ENCODE assay signal across 21 mouse cellular contexts in the genomic region with DNA sequence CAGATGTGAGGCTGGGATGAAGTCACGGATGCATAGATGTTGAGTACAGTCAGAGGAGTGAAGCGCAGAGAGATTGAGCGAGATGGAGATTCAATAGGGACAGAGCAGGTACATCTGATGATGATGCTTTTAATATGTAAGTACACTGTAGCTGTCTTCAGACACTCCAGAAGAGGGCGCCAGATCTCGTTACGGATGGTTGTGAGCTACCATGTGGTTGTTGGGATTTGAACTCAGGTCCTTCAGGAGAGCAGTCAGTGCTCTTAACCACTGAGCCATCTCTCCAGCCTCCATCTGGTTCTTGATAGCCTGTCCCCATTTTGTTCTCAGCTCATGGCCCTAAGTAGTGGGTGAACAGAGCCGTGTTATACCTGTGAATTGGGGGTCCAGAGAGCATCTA. TPM values are rescaled to one million over a fixed set of nuclear protein-coding genes. Genes with fewer than 3 reads are reported as not detected.
DNase-seq lines count a peak whose midpoint lies in the region; ATAC-seq and TF ChIP-seq lines count a peak whose summit lies in the region.
"Not testable (repeated sequence)": the region's sequence is repeated elsewhere in the genome, so short reads cannot be mapped to it uniquely, and the experiment has no call there.
"Had no signal": no experiment of that assay in that cellular context is flagged by ENCODE, and none has a peak within 500 bp of the region (broad histone marks: within the 10 kb centered on the region; RNA-seq: fewer than 3 reads in every experiment).

No protein-coding gene starts in this region.

- not testable (repeated sequence) for TF ChIP-seq EP300 in stomach, postnatal 0 days (optimal IDR thresholded peaks at IDR 0.05)

- H3K9ac ChIP-seq in intestine, postnatal 0 days (ENCODE audit: low read depth, low read length); lung, embryonic 14.5 days; stomach, postnatal 0 days (ENCODE audit: low read length): not testable (repeated sequence)

- peak; percentile 51 for TF ChIP-seq CTCF in intestine, postnatal 0 days (IDR thresholded peaks at IDR 0.05; ENCODE audit: low read depth)
- peak; percentile 34 for TF ChIP-seq CTCF in left cerebral cortex, adult 2 months (IDR thresholded peaks at IDR 0.05)
- TF ChIP-seq CTCF in lung, embryonic 14.5 days (IDR thresholded peaks at IDR 0.05; ENCODE audit: low read depth), result peak; percentile 26
- TF ChIP-seq CTCF in stomach, postnatal 0 days (IDR thresholded peaks at IDR 0.05; ENCODE audit: low read depth), result peak; percentile 52

- not testable (repeated sequence) for H3K9me3 ChIP-seq in intestine, postnatal 0 days (ENCODE audit: control insufficient read depth); lung, embryonic 14.5 days (ENCODE audit: low read depth, low read length); stomach, postnatal 0 days (ENCODE audit: control insufficient read depth, low read length)

- H3K4me3 ChIP-seq in intestine, postnatal 0 days (ENCODE audit: low read depth, low read length); left cerebral cortex, adult 2 months; lung, embryonic 14.5 days (ENCODE audit: low read depth, low read length); stomach, postnatal 0 days (ENCODE audit: low read depth, low read length): not testable (repeated sequence)

- H3K4me1 ChIP-seq in intestine, postnatal 0 days (replicated peaks; ENCODE audit: control insufficient read depth, insufficient read depth, low read length); lung, embryonic 14.5 days (ENCODE audit: insufficient read depth); stomach, postnatal 0 days (replicated peaks; ENCODE audit: control insufficient read depth, insufficient read depth): not testable (repeated sequence)

- 61% methylated on average over 7 of the region's 7 CpGs for WGBS in intestine, postnatal 0 days
- 51% methylated on average over 7 of the region's 7 CpGs for WGBS in lung, embryonic 14.5 days
- whole genome bisulfite sequencing in stomach, postnatal 0 days, result 60% methylated on average over 7 of the region's 7 CpGs

- H3K27ac ChIP-seq in intestine, postnatal 0 days (ENCODE audit: low read depth, low read length); left cerebral cortex, adult 2 months; lung, embryonic 14.5 days (ENCODE audit: low read depth); stomach, postnatal 0 days (replicated peaks): not testable (repeated sequence)

- ATAC-seq in intestine, postnatal 0 days; lung, embryonic 14.5 days (ENCODE audit: insufficient read depth); stomach, postnatal 0 days (ENCODE audit: low FRiP score, low TSS enrichment): not testable (repeated sequence)

- H3K4me2 ChIP-seq in intestine, postnatal 0 days (replicated peaks; ENCODE audit: low read depth); lung, embryonic 14.5 days; stomach, postnatal 0 days (replicated peaks; ENCODE audit: low read depth): not testable (repeated sequence)

- intact Hi-C loops in left cerebral cortex, adult 2 months (cut with DNase I), result not testable (repeated sequence)

- not testable (repeated sequence) for H3K36me3 ChIP-seq in intestine, postnatal 0 days (ENCODE audit: control insufficient read depth, insufficient read depth); lung, embryonic 14.5 days (ENCODE audit: insufficient read depth); stomach, postnatal 0 days (ENCODE audit: control insufficient read depth, insufficient read depth, low read length)

- DNase-seq in A20 (ENCODE audit: low read depth, low spot score) (peak; percentile 24), ES-CJ7 (ENCODE audit: low read depth, low spot score) (peak; percentile 53), R1 (ENCODE audit: low read depth, low spot score) (peak; percentile 55)
- peak; percentile 86 for DNase-seq in heart, adult 11 months
- not testable (repeated sequence) for DNase-seq in left cerebral cortex, adult 2 months (ENCODE audit: extremely low spot score in 1 of 2, low spot score in 2 of 2); lung, embryonic 14.5 days; stomach, postnatal 0 days (ENCODE audit: low spot score)

- H3K27me3 ChIP-seq in intestine, postnatal 0 days (replicated peaks; ENCODE audit: control insufficient read depth, insufficient read depth, low read length); lung, embryonic 14.5 days (ENCODE audit: insufficient read depth, low read length); stomach, postnatal 0 days (ENCODE audit: control insufficient read depth, insufficient read depth, low read length): not testable (repeated sequence)

RNA-seq across cellular contexts. Expression of a gene that starts 30.9 kb away (rescaled TPM):
- 0.54 and 0.56 TPM in 2 replicates for polyA plus RNA-seq in intestine, postnatal 0 days (2015; fragmentation: Nextera tagmentation; extraction: Ambion mirVana)
- not detected for total RNA-seq in left cerebral cortex, adult 2 months (2021)
- not detected in 2 replicates for polyA plus RNA-seq in lung, embryonic 14.5 days (2014; fragmentation: Nextera tagmentation; extraction: Ambion mirVana)
- 0.18 and 0.36 TPM in 2 replicates for polyA plus RNA-seq in stomach, postnatal 0 days (2015; fragmentation: Nextera tagmentation; extraction: Ambion mirVana)
- total RNA-seq: adrenal gland, adult 2 months; adrenal gland, postnatal 25 days; ES-E14; gastrocnemius, adult 8-10 months; gastrocnemius, postnatal 36 days; heart, adult 18-20 months; heart, postnatal 25 days had no signal
- polyA plus RNA-seq: adrenal gland, adult 2 months; cerebellum, adult 2 months; embryonic facial prominence, embryonic 10.5 days; embryonic facial prominence, embryonic 14.5 days; forebrain, embryonic 13.5 days; hindbrain, embryonic 10.5 days; hindbrain, embryonic 14.5 days had no signal

RNA-seq across cellular contexts. Expression of a gene that starts 41.9 kb away (rescaled TPM):
- polyA plus RNA-seq in intestine, postnatal 0 days (2015; fragmentation: Nextera tagmentation; extraction: Ambion mirVana), result 0.07 TPM in 1 of 2 replicates, not detected in the other
- 1 to 10 TPM; 1.7 to 1.8 TPM for total RNA-seq in left cerebral cortex, adult 2 months (2021)
- 0.20 and 0.35 TPM in 2 replicates for polyA plus RNA-seq in lung, embryonic 14.5 days (2014; fragmentation: Nextera tagmentation; extraction: Ambion mirVana)
- 0.10 and 0.28 TPM in 2 replicates for polyA plus RNA-seq in stomach, postnatal 0 days (2015; fragmentation: Nextera tagmentation; extraction: Ambion mirVana)
- total RNA-seq: adrenal gland, postnatal 25 days had no signal
